Mouse (Mus musculus): Measurements from ENCODE around the gene Mms19.

DNA sequence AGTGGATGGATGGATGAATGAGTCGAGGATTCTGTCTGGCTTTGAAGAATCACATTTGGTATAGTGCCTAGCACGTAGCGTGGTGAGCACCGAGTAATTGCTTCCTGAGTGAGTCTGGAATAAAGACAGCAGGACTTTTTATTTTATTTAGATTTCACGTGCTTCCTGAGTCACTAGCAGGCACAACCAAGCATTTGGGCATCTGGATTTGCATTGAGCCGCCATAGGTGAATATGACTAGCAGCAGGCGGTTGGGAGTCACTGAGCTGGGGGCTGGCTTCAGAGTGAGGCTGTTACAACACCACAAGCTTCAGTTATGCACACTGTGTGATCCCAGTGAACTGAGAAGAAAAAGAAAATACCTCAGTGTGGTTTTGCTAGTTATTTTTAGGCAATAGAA is 28.1 kb upstream of the Mms19 start:
- no peak for TF ChIP-seq POLR2A (IDR thresholded peaks at IDR 0.05; ENCODE audit: insufficient read depth, low read length)
- no peak for TF ChIP-seq CTCF (IDR thresholded peaks at IDR 0.05; ENCODE audit: low read depth, low read length)
- no peak for TF ChIP-seq EP300 (IDR thresholded peaks at IDR 0.05; ENCODE audit: insufficient read depth, low read depth, low read length)
